Mouse (Mus musculus) ovary, postnatal 36 days (tissue): Measurements from ENCODE around the gene Slc25a36.

Experiments
- DNase-seq: peaks from one replicate; pipeline ENCODE4 v3.0.0; 2022; ENCODE audit warnings: low spot score, mixed read lengths

Slc25a36 gene

DNA sequence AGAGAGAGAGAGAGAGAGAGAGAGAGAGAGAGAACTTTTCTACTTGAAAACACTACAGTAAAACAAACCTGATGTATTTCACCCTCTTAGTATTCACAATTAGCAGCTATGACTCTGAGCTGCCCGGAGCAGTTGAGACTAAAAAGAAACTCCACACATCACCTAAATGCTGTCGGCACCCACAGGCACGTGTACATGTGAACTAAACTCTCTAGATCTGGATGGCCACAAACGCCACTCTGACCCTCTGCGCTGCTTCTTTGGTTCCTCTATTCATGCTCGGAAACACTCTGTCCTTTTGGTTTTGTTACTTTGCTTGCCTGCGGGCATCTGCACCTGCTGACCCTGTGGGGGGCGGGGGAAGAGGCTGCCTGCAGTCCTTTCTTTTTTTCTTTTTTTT is 69.3 kb downstream of the Slc25a36 start:
- DNase-seq, result no peak

DNA sequence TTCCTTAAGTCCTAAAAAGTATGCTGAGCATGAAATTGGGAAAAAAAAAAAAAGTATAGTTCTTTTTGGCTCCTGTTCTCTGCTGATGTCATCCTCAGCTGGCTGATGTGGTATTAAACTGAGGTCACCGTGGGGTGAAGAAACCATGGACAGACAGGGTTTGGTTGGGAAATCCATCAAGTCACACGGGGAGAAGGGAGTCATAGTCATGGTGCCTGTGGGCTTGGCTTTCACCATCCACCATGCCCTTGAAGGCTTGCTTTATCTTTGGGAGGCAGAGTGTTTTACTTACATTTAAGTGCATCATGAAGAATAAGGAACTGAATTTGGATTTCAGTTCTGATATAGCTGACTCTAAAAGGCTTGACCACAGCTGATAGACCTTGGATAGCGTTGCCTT is 72.9 kb downstream of the Slc25a36 start:
- no peak for DNase-seq

DNA sequence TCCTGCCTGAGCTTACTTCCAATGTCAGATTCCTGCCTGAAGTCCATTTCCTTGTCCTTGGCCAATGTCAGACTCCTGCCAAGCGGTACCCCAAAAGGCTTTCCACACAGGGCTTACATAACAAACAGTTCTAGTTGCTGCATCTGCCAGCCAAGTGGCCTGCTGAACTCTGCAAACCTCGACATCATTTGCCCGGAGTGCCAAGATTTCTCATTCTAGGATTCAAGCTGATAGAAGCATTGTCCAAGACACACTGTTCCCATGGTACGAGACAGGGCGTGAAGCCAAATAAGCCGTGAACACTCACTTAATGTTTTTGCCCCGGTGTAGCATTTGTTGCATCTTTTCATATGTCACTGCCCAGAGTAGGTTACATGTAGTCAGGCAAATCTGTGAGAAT is 74.3 kb downstream of the Slc25a36 start:
- no peak for DNase-seq

DNA sequence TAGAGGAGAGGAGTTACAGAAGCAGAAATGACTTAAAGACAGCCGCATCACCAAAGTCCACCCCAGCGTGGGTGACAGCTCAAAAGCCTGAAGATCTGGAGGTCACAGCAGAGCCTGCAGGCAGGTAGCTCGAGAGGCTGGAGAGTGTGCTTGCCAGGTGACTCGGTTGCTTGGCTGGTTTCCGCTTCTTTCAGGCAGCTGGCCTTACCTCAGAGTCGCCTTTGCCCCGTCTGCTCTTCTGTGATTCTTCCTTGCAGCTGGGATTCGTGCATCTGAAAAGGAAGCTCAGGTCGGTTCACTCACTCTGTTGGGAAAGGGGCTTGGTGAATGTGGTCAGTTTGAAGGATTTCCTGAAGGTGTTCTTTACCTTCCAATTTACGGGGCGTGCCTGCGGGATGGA is 83.6 kb downstream of the Slc25a36 start:
- DNase-seq, result no peak

DNA sequence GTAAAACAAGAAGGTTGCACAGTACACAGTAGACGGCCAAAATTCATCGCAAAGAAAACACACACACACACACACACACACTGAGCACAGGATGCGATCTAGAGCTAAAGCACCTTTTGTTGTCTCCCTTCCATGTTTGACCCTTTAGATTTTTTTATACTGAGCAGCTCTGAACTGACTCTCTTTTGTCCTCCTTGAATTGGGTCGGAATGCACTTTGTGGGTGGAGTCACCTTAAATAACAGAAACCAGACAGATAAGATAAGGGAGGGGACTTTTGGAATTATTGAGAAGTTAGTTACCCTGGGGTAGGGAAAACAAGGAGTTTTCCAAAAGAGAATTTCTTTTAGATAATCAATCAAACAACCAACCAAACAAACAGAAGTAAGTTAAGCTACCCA is 85.0 kb downstream of the Slc25a36 start:
- no peak for DNase-seq
